Mouse (Mus musculus): ENCODE data around the gene Capn7. TPM values are rescaled to one million over a fixed set of nuclear protein-coding genes. Genes with fewer than 3 reads are reported as not detected.
A peak's percentile ranks its signal among the peaks of the same experiment; 100 is the strongest.

The Capn7 gene
- polyA plus RNA-seq, 1 experiment from 2014 or later = 43.6 TPM

DNA sequence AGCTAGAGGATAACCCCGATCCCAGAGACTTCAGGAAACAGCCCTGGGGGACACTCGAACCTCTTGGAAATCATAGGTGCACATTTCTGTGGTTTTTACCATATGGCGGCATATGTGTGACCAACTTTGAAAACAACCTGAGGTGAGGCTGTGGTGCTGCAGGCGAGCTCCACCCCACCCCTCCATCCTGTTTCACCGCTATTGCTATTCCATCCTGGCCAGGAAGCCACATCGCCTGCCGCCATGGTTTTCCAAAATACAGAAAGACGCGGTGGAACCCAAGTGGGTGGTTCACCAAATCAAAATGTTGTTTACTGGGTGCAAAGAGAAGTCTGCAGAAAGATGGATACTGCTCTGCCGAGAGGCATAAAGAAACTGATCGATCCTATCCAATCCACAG is 62.4 kb downstream of the Capn7 start:
- 95% methylated on average over 11 of the region's 11 CpGs for WGBS
- peaks cover 8% of the 10 kb centered on the region; the same call in 1 of the 2 replicates for H3K36me3 ChIP-seq

GRCm38 (mm10) chr14:31399271-31399670 is 62.8 kb downstream of the Capn7 start:
- Histone ChIP-seq H3K4me2 (no peak overlapping the region), H3K27ac (no peak overlapping the region), H3K9ac (no peak overlapping the region), H3K4me3 (replicated peaks) (no peak overlapping the region), H3K9me3 (replicated peaks) (0 out of 2 replicates have a peak, but pooled peaks cover 3% of the 10 kb centered on the region), H3K27me3 (no peaks in the 10 kb centered on the region), H3K4me1 (peaks cover 47% of the 10 kb centered on the region), H3K36me3 (peaks cover 8% of the 10 kb centered on the region; the same call in 1 of the 2 replicates)
- no peak for ATAC-seq (replicated peaks; ENCODE audit: low FRiP score)
- 81% methylated on average over 3 of the region's 3 CpGs for WGBS

More for the DNA sequence above, 62.4 kb downstream of the Capn7 start:
- peaks cover 50% of the 10 kb centered on the region for H3K4me1 ChIP-seq
- no peak for ATAC-seq (replicated peaks; ENCODE audit: low FRiP score)
- H3K27ac ChIP-seq = no peak overlapping the region
- no peak overlapping the region for H3K9ac ChIP-seq
- H3K27me3 ChIP-seq = no peaks in the 10 kb centered on the region
- no peak overlapping the region for H3K4me3 ChIP-seq (replicated peaks)
- H3K4me2 ChIP-seq = no peak overlapping the region
- H3K9me3 ChIP-seq (replicated peaks) = 0 out of 2 replicates have a peak, but pooled peaks cover 3% of the 10 kb centered on the region

GRCm38 (mm10) chr14:31400246-31400645 is 63.8 kb downstream of the Capn7 start:
- no peaks in the 10 kb centered on the region for H3K9me3 ChIP-seq (replicated peaks)
- H3K27ac ChIP-seq = no peak overlapping the region
- WGBS = 72% methylated on average over 7 of the region's 7 CpGs
- H3K4me2 ChIP-seq = no peak overlapping the region
- no peak overlapping the region for H3K4me3 ChIP-seq (replicated peaks)
- ATAC-seq (replicated peaks; ENCODE audit: low FRiP score) = no peak
- H3K27me3 ChIP-seq = no peaks in the 10 kb centered on the region
- peaks cover 47% of the 10 kb centered on the region for H3K4me1 ChIP-seq
- H3K9ac ChIP-seq = no peak overlapping the region
- H3K36me3 ChIP-seq = peaks cover 4% of the 10 kb centered on the region; the same call in 1 of the 2 replicates

DNA sequence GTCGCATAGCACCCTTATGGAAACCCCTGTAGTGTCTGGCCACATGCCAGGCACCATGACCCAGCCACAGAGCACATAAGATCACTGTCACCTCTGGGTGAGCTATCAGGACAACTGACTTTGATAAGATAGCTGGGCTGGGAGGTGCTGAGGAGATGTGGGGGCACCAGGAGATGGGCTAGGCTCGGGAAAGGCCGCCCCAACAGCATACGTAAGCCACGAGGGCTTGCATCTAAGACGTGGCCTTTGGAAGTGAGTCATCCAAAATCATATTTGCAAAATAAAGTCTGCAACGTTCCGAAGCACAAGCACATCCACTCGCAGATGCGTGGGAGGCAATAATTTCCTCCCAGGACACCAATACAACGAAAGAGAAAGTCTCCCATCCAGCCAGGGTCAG is 64.5 kb downstream of the Capn7 start:
- Histone ChIP-seq H3K4me2 (no peak overlapping the region), H3K9ac (no peak overlapping the region), H3K27ac (no peak overlapping the region), H3K4me1 (peaks cover 52% of the 10 kb centered on the region), H3K4me3 (replicated peaks) (no peak overlapping the region), H3K9me3 (replicated peaks) (no peaks in the 10 kb centered on the region), H3K27me3 (no peaks in the 10 kb centered on the region), H3K36me3 (0 out of 2 replicates have a peak, but pooled peaks cover 3% of the 10 kb centered on the region)
- WGBS = 62% methylated on average over 11 of the region's 11 CpGs
- no peak for ATAC-seq (replicated peaks; ENCODE audit: low FRiP score)

- peaks cover 62% of the 10 kb centered on the region for H3K4me1 ChIP-seq
- H3K4me2 ChIP-seq = no peak overlapping the region
- H3K9me3 ChIP-seq (replicated peaks) = no peaks in the 10 kb centered on the region
- H3K9ac ChIP-seq = no peak overlapping the region
- WGBS = 76% methylated on average over 6 of the region's 6 CpGs
- ATAC-seq (replicated peaks; ENCODE audit: low FRiP score) = no peak
- H3K4me3 ChIP-seq (replicated peaks) = no peak overlapping the region
- H3K36me3 ChIP-seq = 0 out of 2 replicates have a peak, but pooled peaks cover 3% of the 10 kb centered on the region
- H3K27me3 ChIP-seq = no peaks in the 10 kb centered on the region
- H3K27ac ChIP-seq = peak overlapping the region; percentile 54
Measured at GRCm38 (mm10) chr14:31401918-31402427, 65.5 kb downstream of the Capn7 start.

GRCm38 (mm10) chr14:31402693-31403092 is 66.3 kb downstream of the Capn7 start:
- Histone ChIP-seq H3K27ac (no peak overlapping the region), H3K9ac (no peak overlapping the region), H3K9me3 (replicated peaks) (no peaks in the 10 kb centered on the region), H3K4me2 (no peak overlapping the region), H3K27me3 (no peaks in the 10 kb centered on the region), H3K4me3 (replicated peaks) (no peak overlapping the region), H3K4me1 (peaks cover 65% of the 10 kb centered on the region), H3K36me3 (0 out of 2 replicates have a peak, but pooled peaks cover 3% of the 10 kb centered on the region)
- 70% methylated on average over 5 of the region's 5 CpGs for WGBS
- no peak for ATAC-seq (replicated peaks; ENCODE audit: low FRiP score)

GRCm38 (mm10) chr14:31403556-31403955 is 67.1 kb downstream of the Capn7 start:
- no peak overlapping the region for H3K4me3 ChIP-seq (replicated peaks)
- no peak overlapping the region for H3K27ac ChIP-seq
- ATAC-seq (replicated peaks; ENCODE audit: low FRiP score) = no peak
- peaks cover 71% of the 10 kb centered on the region for H3K4me1 ChIP-seq
- no peak overlapping the region for H3K4me2 ChIP-seq
- WGBS = 78% methylated on average over 9 of the region's 9 CpGs
- 0 out of 2 replicates have a peak, but pooled peaks cover 3% of the 10 kb centered on the region for H3K36me3 ChIP-seq
- H3K9ac ChIP-seq = no peak overlapping the region
- H3K9me3 ChIP-seq (replicated peaks) = no peaks in the 10 kb centered on the region
- H3K27me3 ChIP-seq = no peaks in the 10 kb centered on the region

DNA sequence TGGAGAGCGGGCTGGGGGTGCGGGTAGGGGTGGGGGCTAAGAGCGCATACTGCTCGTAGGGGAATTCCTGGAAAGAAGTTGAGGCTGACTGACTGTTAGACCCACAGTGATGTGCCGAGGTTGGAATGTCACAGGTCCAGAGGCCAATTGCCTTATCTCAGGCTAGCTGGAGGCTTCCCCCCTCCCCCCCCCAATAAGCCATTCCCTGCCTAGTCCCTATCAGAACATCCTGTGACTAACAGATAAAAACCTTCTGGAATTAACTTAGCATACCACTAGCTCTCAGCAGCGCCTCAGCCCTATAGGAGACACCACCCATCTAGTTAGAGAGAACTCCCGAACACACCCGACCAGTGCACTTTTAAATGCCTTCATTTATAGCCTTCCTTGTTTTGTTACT is 67.6 kb downstream of the Capn7 start:
- Histone ChIP-seq H3K4me2 (no peak overlapping the region), H3K9ac (no peak overlapping the region), H3K27me3 (no peaks in the 10 kb centered on the region), H3K36me3 (0 out of 2 replicates have a peak, but pooled peaks cover 3% of the 10 kb centered on the region), H3K4me3 (replicated peaks) (no peak overlapping the region), H3K4me1 (peaks cover 76% of the 10 kb centered on the region), H3K9me3 (replicated peaks) (no peaks in the 10 kb centered on the region), H3K27ac (no peak overlapping the region)
- no peak for ATAC-seq (replicated peaks; ENCODE audit: low FRiP score)
- WGBS = 66% methylated on average over 8 of the region's 8 CpGs

DNA sequence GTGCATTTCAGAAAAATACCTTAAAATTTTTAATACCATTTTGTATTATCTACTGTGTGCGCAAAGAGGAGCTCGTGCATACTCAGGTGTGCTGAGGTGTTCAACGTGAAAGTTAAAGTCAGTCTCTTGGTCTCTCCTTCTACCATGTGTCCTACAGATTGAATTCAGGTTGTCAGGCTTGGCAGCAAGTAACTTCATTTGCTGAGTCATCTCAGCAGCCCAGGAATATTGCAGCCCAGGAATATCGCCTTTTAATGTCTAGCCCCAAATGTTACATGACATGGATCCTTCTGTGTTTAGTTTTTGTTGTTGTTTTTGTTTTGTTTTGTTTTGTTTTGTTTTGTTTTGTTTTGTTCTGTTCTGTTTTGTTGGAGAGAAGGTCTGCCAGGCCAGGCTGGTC is 68.2 kb downstream of the Capn7 start:
- Histone ChIP-seq H3K27ac (no peak overlapping the region), H3K36me3 (0 out of 2 replicates have a peak, but pooled peaks cover 3% of the 10 kb centered on the region), H3K4me2 (no peak overlapping the region), H3K27me3 (no peaks in the 10 kb centered on the region), H3K9ac (no peak overlapping the region), H3K4me1 (peaks cover 79% of the 10 kb centered on the region), H3K4me3 (replicated peaks) (no peak overlapping the region), H3K9me3 (replicated peaks) (no peaks in the 10 kb centered on the region)
- 92% methylated on average over 4 of the region's 4 CpGs for WGBS
- ATAC-seq (replicated peaks; ENCODE audit: low FRiP score) = no peak

- no peaks in the 10 kb centered on the region for H3K9me3 ChIP-seq (replicated peaks)
- H3K4me2 ChIP-seq = no peak overlapping the region
- ATAC-seq (replicated peaks; ENCODE audit: low FRiP score) = no peak
- peaks cover 74% of the 10 kb centered on the region for H3K4me1 ChIP-seq
- no peak overlapping the region for H3K27ac ChIP-seq
- 89% methylated on average over 6 of the region's 6 CpGs for WGBS
- no peak overlapping the region for H3K4me3 ChIP-seq (replicated peaks)
- no peaks in the 10 kb centered on the region for H3K27me3 ChIP-seq
- no peak overlapping the region for H3K9ac ChIP-seq
- peaks cover 2% of the 10 kb centered on the region; the same call in 1 of the 2 replicates for H3K36me3 ChIP-seq
Measured at GRCm38 (mm10) chr14:31405652-31406051, 69.2 kb downstream of the Capn7 start.

GRCm38 (mm10) chr14:31406154-31406810 is 69.8 kb downstream of the Capn7 start:
- H3K4me3 ChIP-seq (replicated peaks) = no peak overlapping the region
- peaks cover 68% of the 10 kb centered on the region for H3K4me1 ChIP-seq
- H3K27ac ChIP-seq = peak overlapping the region; percentile 24; the same call in 1 of the 2 replicates
- H3K36me3 ChIP-seq = peaks cover 8% of the 10 kb centered on the region; the same call in 1 of the 2 replicates
- H3K4me2 ChIP-seq = no peak overlapping the region
- ATAC-seq (replicated peaks; ENCODE audit: low FRiP score) = no peak
- H3K27me3 ChIP-seq = no peaks in the 10 kb centered on the region
- WGBS = 79% methylated on average over 12 of the region's 12 CpGs
- H3K9ac ChIP-seq = no peak overlapping the region
- no peaks in the 10 kb centered on the region for H3K9me3 ChIP-seq (replicated peaks)

GRCm38 (mm10) chr14:31407208-31407607 is 70.8 kb downstream of the Capn7 start:
- Histone ChIP-seq H3K27me3 (no peaks in the 10 kb centered on the region), H3K4me3 (replicated peaks) (no peak overlapping the region), H3K9ac (no peak overlapping the region), H3K4me2 (peak overlapping the region; percentile 29; the same call in 1 of the 2 replicates), H3K36me3 (peaks cover 9% of the 10 kb centered on the region; the same call in 1 of the 2 replicates), H3K27ac (peak overlapping the region; percentile 78), H3K9me3 (replicated peaks) (no peaks in the 10 kb centered on the region), H3K4me1 (peaks cover 61% of the 10 kb centered on the region)
- WGBS = 34% methylated on average over 15 of the region's 15 CpGs
- ATAC-seq (replicated peaks; ENCODE audit: low FRiP score) = peak; percentile 7; the same call in 1 of the 2 replicates

Measured in kidney, embryonic 15.5 days (tissue).